Mouse (Mus musculus): ENCODE data around the gene Mtmr3.

DNA sequence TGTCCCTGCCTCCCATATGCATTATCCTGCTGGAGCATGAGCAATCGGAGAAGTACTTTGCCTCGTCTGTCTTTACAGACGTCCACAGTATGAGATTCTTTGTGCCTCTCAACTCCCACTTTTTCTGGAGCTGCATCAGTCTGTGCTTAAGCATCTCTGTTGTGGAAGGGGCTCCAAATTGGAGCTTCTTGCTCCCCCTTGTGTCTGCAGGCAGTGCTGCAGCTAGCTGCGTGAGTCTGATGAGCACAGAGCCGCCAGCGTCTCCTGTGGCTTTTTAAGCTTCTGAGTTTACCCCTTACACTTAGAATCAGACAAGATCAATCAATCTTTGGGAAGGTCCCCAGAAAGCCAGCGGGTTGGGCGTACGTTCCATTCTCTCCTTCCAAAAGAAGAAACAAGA is 143.5 kb downstream of the Mtmr3 start:
- TF ChIP-seq CTCF (IDR thresholded peaks at IDR 0.05; ENCODE audit: borderline replicate concordance, extremely low read depth, insufficient read depth, insufficient read length) (peak; percentile 80), POLR2A (IDR thresholded peaks at IDR 0.05; ENCODE audit: borderline replicate concordance, extremely low read depth, insufficient read depth, insufficient read length, poor library complexity, severe bottlenecking) (no peak)

Measured in brain, embryonic 14.5 days (tissue).